Mouse (Mus musculus): ENCODE measurements around the gene Oxsr1.
"Not testable (repeated sequence)": the region's sequence is repeated elsewhere in the genome, so short reads cannot be mapped to it uniquely, and the experiment has no call there.

Oxsr1 gene

GRCm38 (mm10) chr9:119220249-119220648 lies 102.0 kb downstream of the Oxsr1 start:
- no peak for DNase-seq (ENCODE audit: low read depth, low spot score)

GRCm38 (mm10) chr9:119219667-119220066 lies 102.6 kb downstream of the Oxsr1 start:
- DNase-seq (ENCODE audit: low read depth, low spot score): no peak

GRCm38 (mm10) chr9:119215341-119215740 lies 106.9 kb downstream of the Oxsr1 start:
- DNase-seq (ENCODE audit: low read depth, low spot score): not testable (repeated sequence)

- DNase-seq (ENCODE audit: low read depth, low spot score): no peak
Observed at GRCm38 (mm10) chr9:119214601-119215000, 107.6 kb downstream of the Oxsr1 start.

- DNase-seq (ENCODE audit: low read depth, low spot score): no peak
Observed at GRCm38 (mm10) chr9:119212996-119213395, 109.2 kb downstream of the Oxsr1 start.

- no peak for DNase-seq (ENCODE audit: low read depth, low spot score)
Observed at GRCm38 (mm10) chr9:119208998-119209397, 113.2 kb downstream of the Oxsr1 start, which contains the start of gene Slc22a13. Gene Slc22a13 (minus strand): TSS chr9:119209098.

- no peak for DNase-seq (ENCODE audit: low read depth, low spot score)
Observed at GRCm38 (mm10) chr9:119207113-119207512, 115.1 kb downstream of the Oxsr1 start.

- no peak for DNase-seq (ENCODE audit: low read depth, low spot score)
Observed at GRCm38 (mm10) chr9:119206666-119207065, 115.6 kb downstream of the Oxsr1 start.

GRCm38 (mm10) chr9:119205756-119206155 lies 116.5 kb downstream of the Oxsr1 start:
- DNase-seq (ENCODE audit: low read depth, low spot score): no peak

GRCm38 (mm10) chr9:119203617-119204016 lies 118.6 kb downstream of the Oxsr1 start:
- DNase-seq (ENCODE audit: low read depth, low spot score): no peak

- no peak for DNase-seq (ENCODE audit: low read depth, low spot score)
Observed at GRCm38 (mm10) chr9:119201653-119202052, 120.6 kb downstream of the Oxsr1 start.

- no peak for DNase-seq (ENCODE audit: low read depth, low spot score)
Observed at GRCm38 (mm10) chr9:119199151-119199861, 122.9 kb downstream of the Oxsr1 start.

GRCm38 (mm10) chr9:119192202-119192990 lies 129.8 kb downstream of the Oxsr1 start:
- peak; percentile 26 for DNase-seq (ENCODE audit: low read depth, low spot score)
